Mouse (Mus musculus) liver, adult 2 months (tissue): ENCODE results near the gene Sds. TPM values are rescaled to one million over a fixed set of nuclear protein-coding genes. Genes with fewer than 3 reads are reported as not detected.

ENCODE experiments used
- DNase-seq: peaks from one replicate; pipeline ENCODE4 v3.0.0-alpha.2; 2011; ENCODE audit warnings: low read depth, low spot score; ENCODE audit errors: extremely low read depth
- H3K27ac ChIP-seq: fragments of 200-500 bp; replicated peaks from 2 replicates; pipeline ENCODE4 v1.5.1; 2012; ENCODE audit warnings: low read depth, mild to moderate bottlenecking, control low read depth, inconsistent platforms, low read length; ENCODE audit not compliant: insufficient read depth
- H3K27me3 ChIP-seq: fragments of 200-500 bp; 2 replicates; pipeline ENCODE4 v1.6.1; 2012; ENCODE audit warnings: mild to moderate bottlenecking, moderate library complexity, low read length, inconsistent platforms; ENCODE audit not compliant: control insufficient read depth, insufficient read depth
- H3K36me3 ChIP-seq: fragments of 200-500 bp; 2 replicates; pipeline ENCODE4 v1.6.1; 2012; ENCODE audit warnings: low read length, inconsistent platforms; ENCODE audit not compliant: control insufficient read depth, insufficient read depth
- H3K4me1 ChIP-seq: fragments of 200-500 bp; 2 replicates; pipeline ENCODE4 v1.6.1; 2011; ENCODE audit warnings: low read length; ENCODE audit not compliant: control insufficient read depth, insufficient read depth
- H3K4me3 ChIP-seq: fragments of 200-500 bp; 2 replicates; pipeline ENCODE4 v1.5.1; 2011; ENCODE audit warnings: low read depth, mild to moderate bottlenecking, control low read depth, low read length, moderate library complexity; ENCODE audit not compliant: insufficient read depth
- H3K79me2 ChIP-seq: fragments of 200-500 bp; 2 replicates; pipeline ENCODE4 v1.6.1; 2012; ENCODE audit warnings: inconsistent platforms, mild to moderate bottlenecking, low read length, moderate library complexity; ENCODE audit not compliant: control insufficient read depth, insufficient read depth
- H3K9ac ChIP-seq: fragments of 200-500 bp; 2 replicates; pipeline ENCODE4 v1.6.1; 2012; ENCODE audit warnings: low read depth, mild to moderate bottlenecking, control low read depth, inconsistent platforms, low read length
- CTCF ChIP-seq: fragments of 200-500 bp; IDR thresholded peaks from 2 replicates; pipeline ENCODE4 v1.5.1; 2011; ENCODE audit warnings: low read depth, low read length, control low read depth
- POLR2A ChIP-seq: fragments of 200-500 bp; IDR thresholded peaks from 2 replicates; pipeline ENCODE4 v1.6.1; 2011; ENCODE audit warnings: low read length, control low read depth; ENCODE audit not compliant: insufficient read depth; ENCODE audit errors: extremely low read depth
- WGBS: fragments of 180-500 bp; shearing (Covaris S2); methylation state at CpG from one replicate; pipeline ENCODE4 v1.1.7; 2018; 5-methylcytosine and 5-hydroxymethylcytosine counted together
- polyA plus RNA-seq: library from polyadenylated mRNA; depleted of rRNA; stranded (reverse); fragments of >200 nt; gene quantifications from 2 replicates; pipeline ENCODE4 v1.2.3, GENCODE M21; 2012
- total RNA-seq: library from RNA; depleted of rRNA; stranded (reverse); fragments of >200 nt; gene quantifications from 2 replicates; pipeline ENCODE4 v1.2.3, GENCODE M21; 2014

The Sds gene
- total and polyA plus RNA-seq, 2 experiments, result 410 to 648 TPM

DNA sequence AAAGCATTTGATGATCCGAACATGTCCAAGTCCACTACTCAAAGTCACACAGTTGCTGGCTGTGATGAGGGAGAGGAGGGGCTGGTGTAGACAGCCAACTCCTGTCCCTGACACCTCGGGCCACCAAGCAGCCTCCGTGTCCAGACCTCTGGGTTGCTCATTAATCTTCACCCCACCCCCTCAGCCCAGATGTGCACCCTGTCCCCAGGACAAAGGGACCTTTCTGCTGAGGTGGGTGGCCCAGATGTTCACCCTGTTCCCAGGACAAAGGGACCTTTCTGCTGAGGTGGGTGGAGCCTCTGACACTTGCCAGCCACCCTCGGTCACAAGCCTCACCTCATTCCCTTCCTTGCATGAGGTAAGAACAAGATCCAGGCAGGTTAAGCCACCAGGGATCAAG lies 4.8 kb upstream of the Sds start:
- no peak for TF ChIP-seq POLR2A
- TF ChIP-seq CTCF, result no peak
- no peaks in the 10 kb centered on the region for H3K27me3 ChIP-seq

DNA sequence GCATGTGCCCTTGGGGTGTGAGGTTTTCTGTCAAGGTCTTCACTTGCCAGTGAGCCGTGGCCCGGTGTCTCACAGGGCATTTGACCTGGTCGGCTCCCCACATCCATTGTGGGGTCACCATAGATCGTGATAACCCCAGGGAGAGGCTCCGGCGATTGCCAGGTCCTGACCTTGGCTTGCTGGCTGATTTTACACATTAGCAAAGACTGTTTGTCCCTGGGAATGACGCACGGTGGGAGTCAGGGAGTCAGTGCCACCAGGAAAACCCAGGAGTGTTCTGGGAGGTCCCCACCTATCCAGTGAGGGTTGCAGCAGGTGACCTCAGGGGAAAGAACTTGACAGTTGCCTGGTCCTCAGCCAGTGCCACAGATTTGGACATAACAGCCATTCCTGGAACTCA lies 3.6 kb upstream of the Sds start, which contains the start of gene Sdsl:
Sdsl (minus strand) TSS at position 41 of the 400 bp plus-strand sequence.
- no peak within 1 kb of the TSS for H3K9ac ChIP-seq
- peak within 1 kb of the TSS; percentile 88 for H3K27ac ChIP-seq
- no peaks in the 10 kb centered on the region for H3K79me2 ChIP-seq
- H3K4me1 ChIP-seq, result peaks cover 14% of the 10 kb centered on the region
- no peaks in the 10 kb centered on the region for H3K27me3 ChIP-seq
- DNase-seq, result peak; percentile 93
- H3K36me3 ChIP-seq, result no peaks in the 10 kb centered on the region
- 22% methylated on average over 8 of the region's 8 CpGs for WGBS
- no peak within 1 kb of the TSS for H3K4me3 ChIP-seq
- TF ChIP-seq POLR2A (no peak), CTCF (no peak)

More for the DNA sequence above, 4.8 kb upstream of the Sds start:
- H3K4me3 ChIP-seq, result no peak overlapping the region
- H3K4me1 ChIP-seq, result peaks cover 18% of the 10 kb centered on the region
- H3K36me3 ChIP-seq, result no peaks in the 10 kb centered on the region
- H3K27ac ChIP-seq, result peak overlapping the region; percentile 88
- no peaks in the 10 kb centered on the region for H3K79me2 ChIP-seq
- 15% methylated on average over 4 of the region's 4 CpGs for WGBS
- no peak overlapping the region for H3K9ac ChIP-seq
- peak; percentile 95 for DNase-seq

DNA sequence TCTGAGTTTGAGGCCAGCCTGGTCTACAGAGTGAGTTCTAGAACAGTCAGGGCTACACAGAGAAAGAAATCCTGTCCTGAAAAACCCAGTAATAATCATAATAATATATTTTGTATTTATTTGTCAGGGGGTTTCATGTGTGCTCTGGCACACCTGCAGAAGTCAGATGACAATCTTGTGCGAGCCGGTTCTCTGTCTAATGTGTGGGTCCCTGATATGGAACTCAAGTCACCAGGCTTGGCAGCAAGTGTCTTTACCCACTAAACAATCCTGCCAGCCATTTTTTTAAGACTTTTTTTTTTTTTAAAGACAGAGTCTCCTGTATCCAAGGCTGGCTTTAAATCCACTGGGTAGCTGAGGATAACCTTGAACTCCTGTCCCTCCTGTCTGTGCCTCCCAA lies 3.0 kb upstream of the Sds start:
- no peak for TF ChIP-seq POLR2A
- no peak for TF ChIP-seq CTCF
- no peaks in the 10 kb centered on the region for H3K36me3 ChIP-seq
- H3K4me1 ChIP-seq, result peaks cover 14% of the 10 kb centered on the region
- peak overlapping the region; percentile 9; the same call in 1 of the 2 replicates for H3K27ac ChIP-seq
- H3K79me2 ChIP-seq, result no peaks in the 10 kb centered on the region
- DNase-seq, result no peak
- H3K9ac ChIP-seq, result no peak overlapping the region
- 85% methylated on average over 2 of the region's 2 CpGs for WGBS
- no peaks in the 10 kb centered on the region for H3K27me3 ChIP-seq
- H3K4me3 ChIP-seq, result no peak overlapping the region

DNA sequence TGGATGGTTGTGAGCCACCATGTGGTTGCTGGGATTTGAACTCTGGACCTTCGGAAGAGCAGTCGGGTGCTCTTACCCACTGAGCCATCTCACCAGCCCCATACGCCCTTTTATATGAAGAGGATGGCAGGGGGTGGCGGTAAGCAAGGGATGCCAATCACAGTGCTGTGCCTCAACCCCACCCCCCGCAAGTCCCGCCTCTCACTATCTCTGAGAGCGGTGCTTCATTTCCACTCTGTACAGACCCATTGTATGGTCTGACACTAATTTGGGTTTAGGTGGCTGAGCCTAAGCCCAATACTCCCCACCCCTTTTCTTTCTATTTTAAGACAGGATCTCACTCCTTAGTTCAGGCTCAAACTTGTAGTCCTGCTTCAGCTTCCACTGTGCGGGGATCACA lies 465 bp upstream of the Sds start:
- DNase-seq, result peak; percentile 67
- Histone ChIP-seq H3K79me2 (no peaks in the 10 kb centered on the region), H3K9ac (peak overlapping the region; percentile 72), H3K36me3 (no peaks in the 10 kb centered on the region; the same call in 1 of the 2 replicates), H3K27me3 (no peaks in the 10 kb centered on the region), H3K27ac (peak overlapping the region; percentile 91), H3K4me1 (peaks cover 7% of the 10 kb centered on the region), H3K4me3 (peak overlapping the region; percentile 43; the same call in 1 of the 2 replicates)
- TF ChIP-seq POLR2A, result no peak
- no peak for TF ChIP-seq CTCF
- WGBS, result 54% methylated on average over 8 of the region's 8 CpGs

DNA sequence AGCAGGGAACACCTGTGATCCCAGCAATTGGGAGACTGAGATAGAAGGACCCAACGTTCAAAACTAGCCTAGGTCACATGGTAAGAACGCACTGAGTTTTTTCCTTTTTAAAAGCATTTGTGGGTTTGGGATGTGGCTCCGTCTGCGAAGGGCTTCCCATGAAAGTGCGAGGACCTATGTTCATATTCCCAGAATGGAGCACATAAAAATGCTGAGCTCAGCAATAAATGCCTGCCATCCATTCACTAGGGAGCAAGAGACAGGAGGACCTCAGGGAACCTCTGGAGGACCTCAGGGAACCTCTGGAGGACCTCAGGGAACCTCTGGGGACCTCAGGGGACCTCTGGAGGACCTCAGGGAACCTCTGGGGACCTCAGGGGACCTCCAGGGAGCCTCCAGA lies 1.7 kb downstream of the Sds start:
- peak overlapping the region; percentile 66 for H3K4me3 ChIP-seq
- WGBS, result 73% methylated on average over 5 of the region's 5 CpGs

DNA sequence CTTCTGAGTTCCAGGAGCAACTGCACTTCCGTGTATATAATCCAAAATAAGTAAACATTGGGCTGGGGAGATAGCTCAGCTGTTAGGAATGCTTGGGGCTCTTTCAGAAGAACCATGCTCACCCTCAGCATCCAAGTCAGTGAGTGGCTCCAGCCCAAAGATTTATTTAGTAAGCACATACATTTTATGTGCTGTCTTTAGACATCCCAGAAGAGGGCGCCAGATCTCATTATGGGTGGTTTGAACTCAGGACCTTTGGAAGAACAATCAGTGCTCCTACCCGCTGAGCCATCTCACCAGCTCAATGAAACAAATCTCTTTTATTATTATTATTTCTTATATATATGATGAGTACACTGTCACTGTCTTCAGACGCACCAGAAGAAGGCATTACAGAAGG lies 3.2 kb downstream of the Sds start:
- Histone ChIP-seq H3K9ac (no peak overlapping the region), H3K4me3 (no peak overlapping the region; the same call in 1 of the 2 replicates), H3K4me1 (no peaks in the 10 kb centered on the region), H3K79me2 (no peaks in the 10 kb centered on the region), H3K36me3 (no peaks in the 10 kb centered on the region; the same call in 1 of the 2 replicates), H3K27ac (no peak overlapping the region), H3K27me3 (no peaks in the 10 kb centered on the region)
- TF ChIP-seq CTCF (no peak), POLR2A (no peak)
- WGBS, result 60% methylated on average over 4 of the region's 4 CpGs
- peak; percentile 54 for DNase-seq

More for the DNA sequence above, 1.7 kb downstream of the Sds start:
- Histone ChIP-seq H3K36me3 (no peaks in the 10 kb centered on the region; the same call in 1 of the 2 replicates), H3K4me1 (no peaks in the 10 kb centered on the region), H3K79me2 (no peaks in the 10 kb centered on the region), H3K9ac (peak overlapping the region; percentile 48; the same call in 1 of the 2 replicates), H3K27me3 (no peaks in the 10 kb centered on the region), H3K27ac (peak overlapping the region; percentile 3)
- no peak for TF ChIP-seq POLR2A
- no peak for TF ChIP-seq CTCF
- DNase-seq, result no peak
